Mouse (Mus musculus) limb, embryonic 11.5 days (tissue): ENCODE measurements around the gene 4930568D16Rik. TPM values are rescaled to one million over a fixed set of nuclear protein-coding genes. Genes with fewer than 3 reads are reported as not detected.

Experiments
- ATAC-seq: fragments of 200-750 bp; cut with Nextera tagmentation; 2 replicates; pipeline ENCODE4 v1.8.0; 2017; ENCODE audit warnings: low read depth; ENCODE audit not compliant: insufficient number of reproducible peaks, low FRiP score, low TSS enrichment
- DNase-seq: peaks from one replicate; pipeline ENCODE4 v3.0.0-alpha.2; 2015; ENCODE audit warnings: low spot score
- H3K27ac ChIP-seq: fragments of 300-500 bp; sonication (generic); replicated peaks from 2 replicates; pipeline ENCODE4 v1.5.1; 2014; ENCODE audit warnings: low read depth, mild to moderate bottlenecking, low read length
- H3K27me3 ChIP-seq: fragments of 300-500 bp; sonication (generic); 2 replicates; pipeline ENCODE4 v1.6.1; 2014; ENCODE audit warnings: mild to moderate bottlenecking, low read length, mixed read lengths; ENCODE audit not compliant: control insufficient read depth, insufficient read depth
- H3K36me3 ChIP-seq: fragments of 300-500 bp; sonication (generic); 2 replicates; pipeline ENCODE4 v1.6.1; 2014; ENCODE audit warnings: mild to moderate bottlenecking, low read length, moderate library complexity, mixed read lengths; ENCODE audit not compliant: control insufficient read depth, insufficient read depth
- H3K4me1 ChIP-seq: fragments of 300-500 bp; sonication (generic); 2 replicates; pipeline ENCODE4 v1.6.1; 2014; ENCODE audit warnings: low read length, mixed read lengths; ENCODE audit not compliant: control insufficient read depth, insufficient read depth
- H3K4me2 ChIP-seq: fragments of 300-500 bp; sonication (generic); 2 replicates; pipeline ENCODE4 v1.6.1; 2014; ENCODE audit warnings: low read depth, mild to moderate bottlenecking, moderate library complexity; ENCODE audit not compliant: severe bottlenecking
- H3K4me3 ChIP-seq: fragments of 300-500 bp; sonication (generic); 2 replicates; pipeline ENCODE4 v1.5.1; 2014; ENCODE audit warnings: low read depth, low read length
- H3K9ac ChIP-seq: fragments of 300-500 bp; sonication (generic); 2 replicates; pipeline ENCODE4 v1.6.1; 2014; ENCODE audit warnings: mild to moderate bottlenecking, low read length
- H3K9me3 ChIP-seq: fragments of 300-500 bp; sonication (generic); 2 replicates; pipeline ENCODE4 v1.6.1; 2016; ENCODE audit warnings: low read length; ENCODE audit not compliant: control insufficient read depth
- WGBS: fragments of 180-500 bp; shearing (Covaris S2); extraction: QIAGEN DNeasy Blood & Tissue Kit; methylation state at CpG from one replicate; pipeline ENCODE4 v1.1.7; 2014; 5-methylcytosine and 5-hydroxymethylcytosine counted together
- polyA plus RNA-seq: library from polyadenylated mRNA; unstranded; fragments of >200 nt; fragmentation: Nextera tagmentation; extraction: Ambion mirVana; gene quantifications from 2 replicates; pipeline ENCODE4 v1.2.1, GENCODE M21; 2014

Gene 4930568D16Rik
- polyA plus RNA-seq, 1 experiment from 2014 or later = not detected

GRCm38 (mm10) chr2:35309906-35310493 is 57.5 kb downstream of the 4930568D16Rik start:
- Histone ChIP-seq H3K4me3 (no peak overlapping the region), H3K9ac (no peak overlapping the region), H3K9me3 (no peaks in the 10 kb centered on the region), H3K36me3 (no peaks in the 10 kb centered on the region), H3K4me1 (no peaks in the 10 kb centered on the region), H3K4me2 (no peak overlapping the region), H3K27me3 (no peaks in the 10 kb centered on the region), H3K27ac (no peak overlapping the region)
- DNase-seq = no peak
- 87% methylated on average over 4 of the region's 4 CpGs for WGBS
- no peak for ATAC-seq

DNA sequence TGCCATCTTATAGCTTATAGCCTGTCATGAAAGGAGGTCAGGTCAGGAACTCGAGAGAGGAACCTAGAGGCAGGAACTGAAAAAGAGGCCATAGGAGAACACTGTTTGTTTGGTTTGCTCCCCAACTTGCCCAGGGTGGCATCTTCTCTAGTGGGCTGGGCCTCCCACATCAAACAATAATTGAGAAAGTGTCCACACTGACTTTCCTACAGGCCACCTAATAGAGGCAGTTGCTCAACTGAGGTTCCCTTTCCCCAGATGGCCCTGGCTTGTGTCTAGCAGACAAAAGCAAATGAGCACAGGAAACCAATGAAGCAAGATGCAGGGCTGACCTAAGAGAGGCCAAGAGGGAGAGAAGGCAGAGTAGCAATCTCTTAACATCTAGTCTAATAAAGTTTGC is 59.4 kb downstream of the 4930568D16Rik start:
- Histone ChIP-seq H3K4me1 (no peaks in the 10 kb centered on the region), H3K27ac (no peak overlapping the region), H3K4me3 (no peak overlapping the region), H3K27me3 (no peaks in the 10 kb centered on the region), H3K9ac (no peak overlapping the region), H3K9me3 (no peaks in the 10 kb centered on the region), H3K36me3 (no peaks in the 10 kb centered on the region), H3K4me2 (no peak overlapping the region)
- ATAC-seq (no peak), DNase-seq (no peak)
- 41% methylated on average over 1 of the region's 1 CpGs for WGBS

Other genes with a start within 250 kb of the 4930568D16Rik start
- gene Rab14, start 166.6 kb downstream of the 4930568D16Rik start, polyA plus RNA-seq = 219 TPM in 2 replicates
- 26.0 and 31.8 TPM in 2 replicates for gene Gsn, start 111.3 kb downstream of the 4930568D16Rik start, polyA plus RNA-seq
- 10.9 and 12.0 TPM in 2 replicates for gene Stom, start 30.8 kb downstream of the 4930568D16Rik start, polyA plus RNA-seq
- gene 4930402F06Rik, start 29.4 kb upstream of the 4930568D16Rik start, polyA plus RNA-seq = not detected in 2 replicates
- gene Ggta1, start 95.5 kb upstream of the 4930568D16Rik start, polyA plus RNA-seq = 5.3 and 6.0 TPM in 2 replicates
- gene Dab2ip, start 190.5 kb upstream of the 4930568D16Rik start, polyA plus RNA-seq = 53.9 and 56.4 TPM in 2 replicates